In the genomic region with DNA sequence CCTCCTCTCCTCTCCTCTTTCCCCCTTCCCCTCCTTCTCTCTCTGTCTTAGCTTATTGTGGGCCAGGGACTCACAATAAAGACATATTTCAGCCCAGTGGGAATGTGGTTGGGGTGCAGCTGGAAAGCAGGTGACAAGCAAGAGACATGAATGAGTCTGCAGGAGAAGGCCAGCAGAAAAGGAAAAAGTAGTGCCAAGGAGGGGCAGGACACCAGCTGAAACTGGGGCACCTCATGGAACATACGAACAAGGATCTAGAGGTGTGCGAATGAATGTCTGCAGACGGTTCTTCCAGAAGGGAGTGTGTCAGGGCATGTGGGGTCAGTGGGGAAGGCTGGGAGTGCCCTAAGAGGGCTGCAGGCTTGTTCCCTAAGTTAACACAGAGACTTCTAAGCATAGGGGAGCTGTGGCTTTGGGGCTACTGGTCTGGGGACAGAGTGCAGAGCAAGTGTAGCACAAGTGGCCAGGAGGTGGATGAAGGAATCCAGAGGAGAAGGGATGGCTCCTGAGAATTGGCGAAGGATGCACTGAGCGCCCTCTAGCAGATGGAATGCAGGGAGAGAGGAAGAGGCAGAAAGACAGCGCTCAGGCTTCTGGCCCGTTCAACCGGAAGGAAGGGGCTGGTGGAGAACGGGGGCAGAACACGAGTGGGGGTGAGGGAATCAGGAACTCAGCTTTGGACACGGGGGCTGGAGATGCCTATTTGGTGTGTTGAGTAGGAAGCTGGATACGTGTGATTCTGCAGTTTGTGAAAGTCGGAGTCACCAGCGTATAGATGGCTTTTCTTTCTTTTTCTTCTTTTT, we compare ENCODE assay signal across 8 mouse cellular contexts. TPM values are rescaled to one million over a fixed set of nuclear protein-coding genes. Genes with fewer than 3 reads are reported as not detected.
DNase-seq lines count a peak whose midpoint lies in the region; ATAC-seq lines count a peak whose summit lies in the region.

No protein-coding gene starts in this region.

- no peaks in the 10 kb centered on the region for H3K27me3 ChIP-seq in embryonic facial prominence, embryonic 11.5 days (ENCODE audit: control insufficient read depth, insufficient read depth, low read length)
- H3K27me3 ChIP-seq in embryonic facial prominence, embryonic 10.5 days (replicated peaks; ENCODE audit: low read depth, poor library complexity, severe bottlenecking), result no peaks in the 10 kb centered on the region
- no peaks in the 10 kb centered on the region for H3K27me3 ChIP-seq in neural tube, embryonic 11.5 days (ENCODE audit: control insufficient read depth, insufficient read depth, low read length)
- peaks cover 3% of the 10 kb centered on the region; the same call in 1 of the 2 replicates for H3K27me3 ChIP-seq in heart, embryonic 11.5 days (ENCODE audit: control insufficient read depth, insufficient read depth, low read length)
- H3K27me3 ChIP-seq in liver, embryonic 12.5 days (replicated peaks), result peaks cover 39% of the 10 kb centered on the region

- WGBS in embryonic facial prominence, embryonic 11.5 days, result 42% methylated on average over 14 of the region's 14 CpGs
- WGBS in embryonic facial prominence, embryonic 10.5 days, result 46% methylated on average over 14 of the region's 14 CpGs
- WGBS in neural tube, embryonic 11.5 days, result 49% methylated on average over 14 of the region's 14 CpGs
- WGBS in heart, embryonic 11.5 days (ENCODE audit: insufficient replicate concordance), result 48% methylated on average over 14 of the region's 14 CpGs
- 34% methylated on average over 14 of the region's 14 CpGs for WGBS in liver, embryonic 12.5 days (ENCODE audit: insufficient replicate concordance)

- no peak overlapping the region for H3K9ac ChIP-seq in embryonic facial prominence, embryonic 11.5 days (replicated peaks; ENCODE audit: low read length)
- no peak overlapping the region for H3K9ac ChIP-seq in neural tube, embryonic 11.5 days (ENCODE audit: low read length)
- no peak overlapping the region for H3K9ac ChIP-seq in heart, embryonic 11.5 days (ENCODE audit: low read depth, low read length)
- H3K9ac ChIP-seq in liver, embryonic 12.5 days, result no peak overlapping the region

- H3K4me1 ChIP-seq in embryonic facial prominence, embryonic 11.5 days (ENCODE audit: control insufficient read depth, insufficient read depth, low read length), result no peaks in the 10 kb centered on the region
- H3K4me1 ChIP-seq in embryonic facial prominence, embryonic 10.5 days, result peaks cover 9% of the 10 kb centered on the region
- no peaks in the 10 kb centered on the region for H3K4me1 ChIP-seq in neural tube, embryonic 11.5 days (ENCODE audit: control insufficient read depth, insufficient read depth, low read length)
- peaks cover 23% of the 10 kb centered on the region for H3K4me1 ChIP-seq in heart, embryonic 11.5 days (ENCODE audit: control insufficient read depth, insufficient read depth, low read length)
- H3K4me1 ChIP-seq in liver, embryonic 12.5 days, result peaks cover 38% of the 10 kb centered on the region

- H3K27ac ChIP-seq in embryonic facial prominence, embryonic 11.5 days (replicated peaks; ENCODE audit: low read depth, low read length), result no peak overlapping the region
- H3K27ac ChIP-seq in embryonic facial prominence, embryonic 10.5 days (replicated peaks), result no peak overlapping the region
- H3K27ac ChIP-seq in neural tube, embryonic 11.5 days (ENCODE audit: low read depth, low read length), result no peak overlapping the region
- H3K27ac ChIP-seq in heart, embryonic 11.5 days (ENCODE audit: low read depth, low read length), result no peak overlapping the region
- no peak overlapping the region for H3K27ac ChIP-seq in liver, embryonic 12.5 days

- H3K4me3 ChIP-seq in embryonic facial prominence, embryonic 11.5 days (ENCODE audit: low read depth, low read length), result no peak overlapping the region
- H3K4me3 ChIP-seq in embryonic facial prominence, embryonic 10.5 days, result no peak overlapping the region
- no peak overlapping the region for H3K4me3 ChIP-seq in neural tube, embryonic 11.5 days (ENCODE audit: low read depth, low read length)
- H3K4me3 ChIP-seq in heart, embryonic 11.5 days (ENCODE audit: low read depth, low read length), result no peak overlapping the region
- no peak overlapping the region for H3K4me3 ChIP-seq in liver, embryonic 12.5 days

- no peak for ATAC-seq in embryonic facial prominence, embryonic 11.5 days (replicated peaks; ENCODE audit: insufficient number of reproducible peaks, low FRiP score, low TSS enrichment, low read depth)
- no peak for ATAC-seq in neural tube, embryonic 11.5 days (ENCODE audit: insufficient read depth, low FRiP score, low TSS enrichment)
- ATAC-seq in heart, embryonic 11.5 days (replicated peaks; ENCODE audit: insufficient number of reproducible peaks, low FRiP score, low TSS enrichment), result no peak
- no peak for ATAC-seq in liver, embryonic 12.5 days

- H3K4me2 ChIP-seq in embryonic facial prominence, embryonic 11.5 days (ENCODE audit: low read depth, low read length), result no peak overlapping the region
- no peak overlapping the region for H3K4me2 ChIP-seq in neural tube, embryonic 11.5 days (ENCODE audit: low read depth)
- peak overlapping the region; percentile 29 for H3K4me2 ChIP-seq in heart, embryonic 11.5 days
- H3K4me2 ChIP-seq in liver, embryonic 12.5 days, result peak overlapping the region; percentile 29

- no peaks in the 10 kb centered on the region for H3K9me3 ChIP-seq in embryonic facial prominence, embryonic 11.5 days (replicated peaks; ENCODE audit: control insufficient read depth, low read length)
- H3K9me3 ChIP-seq in embryonic facial prominence, embryonic 10.5 days, result no peaks in the 10 kb centered on the region
- H3K9me3 ChIP-seq in neural tube, embryonic 11.5 days (ENCODE audit: control insufficient read depth, low read length), result no peaks in the 10 kb centered on the region
- H3K9me3 ChIP-seq in heart, embryonic 11.5 days (replicated peaks; ENCODE audit: control insufficient read depth, low read length), result no peaks in the 10 kb centered on the region
- H3K9me3 ChIP-seq in liver, embryonic 12.5 days (replicated peaks), result no peaks in the 10 kb centered on the region

- H3K36me3 ChIP-seq in embryonic facial prominence, embryonic 11.5 days (replicated peaks; ENCODE audit: control insufficient read depth, insufficient read depth, low read depth, low read length), result no peaks in the 10 kb centered on the region
- H3K36me3 ChIP-seq in embryonic facial prominence, embryonic 10.5 days (replicated peaks), result no peaks in the 10 kb centered on the region
- no peaks in the 10 kb centered on the region for H3K36me3 ChIP-seq in neural tube, embryonic 11.5 days (ENCODE audit: control insufficient read depth, insufficient read depth, low read length)
- no peaks in the 10 kb centered on the region for H3K36me3 ChIP-seq in heart, embryonic 11.5 days (ENCODE audit: control insufficient read depth, insufficient read depth, low read length)
- no peaks in the 10 kb centered on the region for H3K36me3 ChIP-seq in liver, embryonic 12.5 days

- peak; percentile 19 for DNase-seq in embryonic facial prominence, embryonic 11.5 days (ENCODE audit: low spot score)
- DNase-seq in embryonic facial prominence, embryonic 10.5 days (ENCODE audit: low spot score), result no peak
- peak; percentile 20 for DNase-seq in neural tube, embryonic 11.5 days (ENCODE audit: low spot score)
- no peak for DNase-seq in neural tube, embryonic 10.5 days (ENCODE audit: extremely low spot score, low spot score)
- peak; percentile 83 for DNase-seq in telencephalon, adult 2 months (ENCODE audit: low read depth, low spot score)
- no peak for DNase-seq in layer of hippocampus, postnatal 36 days

RNA-seq across cellular contexts. Expression of a gene that starts 8.8 kb away (rescaled TPM):
- not detected in 2 replicates for polyA plus RNA-seq in embryonic facial prominence, embryonic 11.5 days (2014; fragmentation: Nextera tagmentation; extraction: Ambion mirVana)
- polyA plus RNA-seq in embryonic facial prominence, embryonic 10.5 days (2016; fragmentation: Nextera tagmentation; extraction: Ambion mirVana), result not detected in 2 replicates
- not detected in 2 replicates for polyA plus RNA-seq in neural tube, embryonic 11.5 days (2014; fragmentation: Nextera tagmentation; extraction: Ambion mirVana)
- 0.69 TPM in 1 of 2 replicates, not detected in the other for polyA plus RNA-seq in heart, embryonic 11.5 days (2014; fragmentation: Nextera tagmentation; extraction: Ambion mirVana)
- 0.36 TPM in 1 of 2 replicates, not detected in the other for polyA plus RNA-seq in liver, embryonic 12.5 days (2016; fragmentation: Nextera tagmentation; extraction: Ambion mirVana)
- 1 to 10 TPM; 3.7 to 4.3 TPM for total RNA-seq in layer of hippocampus, postnatal 36 days (2021)

RNA-seq across cellular contexts. Expression of a gene that starts 29.7 kb away (rescaled TPM):
- polyA plus RNA-seq in embryonic facial prominence, embryonic 11.5 days (2014; fragmentation: Nextera tagmentation; extraction: Ambion mirVana), result 4.6 and 5.6 TPM in 2 replicates
- polyA plus RNA-seq in embryonic facial prominence, embryonic 10.5 days (2016; fragmentation: Nextera tagmentation; extraction: Ambion mirVana), result 4.5 and 5.5 TPM in 2 replicates
- 6.1 and 7.9 TPM in 2 replicates for polyA plus RNA-seq in neural tube, embryonic 11.5 days (2014; fragmentation: Nextera tagmentation; extraction: Ambion mirVana)
- 8.8 and 11.2 TPM in 2 replicates for polyA plus RNA-seq in heart, embryonic 11.5 days (2014; fragmentation: Nextera tagmentation; extraction: Ambion mirVana)
- polyA plus RNA-seq in liver, embryonic 12.5 days (2016; fragmentation: Nextera tagmentation; extraction: Ambion mirVana), result 0.45 and 0.49 TPM in 2 replicates
- 100 to 1,000 TPM; 425 TPM for total RNA-seq in layer of hippocampus, postnatal 36 days (2021)

RNA-seq across cellular contexts. Expression of a gene that starts 36.6 kb away (rescaled TPM):
- polyA plus RNA-seq in embryonic facial prominence, embryonic 11.5 days (2014; fragmentation: Nextera tagmentation; extraction: Ambion mirVana), result 51.9 and 52.8 TPM in 2 replicates
- polyA plus RNA-seq in embryonic facial prominence, embryonic 10.5 days (2016; fragmentation: Nextera tagmentation; extraction: Ambion mirVana), result 48.1 and 49.6 TPM in 2 replicates
- polyA plus RNA-seq in neural tube, embryonic 11.5 days (2014; fragmentation: Nextera tagmentation; extraction: Ambion mirVana), result 54.0 and 59.3 TPM in 2 replicates
- polyA plus RNA-seq in heart, embryonic 11.5 days (2014; fragmentation: Nextera tagmentation; extraction: Ambion mirVana), result 125 and 126 TPM in 2 replicates
- 55.1 and 57.2 TPM in 2 replicates for polyA plus RNA-seq in liver, embryonic 12.5 days (2016; fragmentation: Nextera tagmentation; extraction: Ambion mirVana)
- 10 to 100 TPM; 84.8 to 86.5 TPM for total RNA-seq in layer of hippocampus, postnatal 36 days (2021)

RNA-seq across cellular contexts. Expression of a gene that starts 36.7 kb away (rescaled TPM):
- polyA plus RNA-seq in embryonic facial prominence, embryonic 11.5 days (2014; fragmentation: Nextera tagmentation; extraction: Ambion mirVana), result 123 and 139 TPM in 2 replicates
- 193 and 200 TPM in 2 replicates for polyA plus RNA-seq in embryonic facial prominence, embryonic 10.5 days (2016; fragmentation: Nextera tagmentation; extraction: Ambion mirVana)
- 160 and 168 TPM in 2 replicates for polyA plus RNA-seq in neural tube, embryonic 11.5 days (2014; fragmentation: Nextera tagmentation; extraction: Ambion mirVana)
- polyA plus RNA-seq in heart, embryonic 11.5 days (2014; fragmentation: Nextera tagmentation; extraction: Ambion mirVana), result 97.0 and 97.5 TPM in 2 replicates
- 80.9 and 83.4 TPM in 2 replicates for polyA plus RNA-seq in liver, embryonic 12.5 days (2016; fragmentation: Nextera tagmentation; extraction: Ambion mirVana)
- total RNA-seq in layer of hippocampus, postnatal 36 days (2021), result 10 to 100 TPM; 71.9 to 73.9 TPM

RNA-seq across cellular contexts. Expression of a gene that starts 55.8 kb away (rescaled TPM):
- polyA plus RNA-seq in embryonic facial prominence, embryonic 11.5 days (2014; fragmentation: Nextera tagmentation; extraction: Ambion mirVana), result 169 and 173 TPM in 2 replicates
- polyA plus RNA-seq in embryonic facial prominence, embryonic 10.5 days (2016; fragmentation: Nextera tagmentation; extraction: Ambion mirVana), result 180 and 184 TPM in 2 replicates
- 153 TPM in 2 replicates for polyA plus RNA-seq in neural tube, embryonic 11.5 days (2014; fragmentation: Nextera tagmentation; extraction: Ambion mirVana)
- polyA plus RNA-seq in heart, embryonic 11.5 days (2014; fragmentation: Nextera tagmentation; extraction: Ambion mirVana), result 141 and 143 TPM in 2 replicates
- 107 and 112 TPM in 2 replicates for polyA plus RNA-seq in liver, embryonic 12.5 days (2016; fragmentation: Nextera tagmentation; extraction: Ambion mirVana)
- total RNA-seq in layer of hippocampus, postnatal 36 days (2021), result 10 to 100 TPM; 62.4 to 71.5 TPM

Comparison
In these comparisons a context has a peak if more than half of its experiments do, and no peak if none do; other contexts are left out.
1. DNase-seq: peak in embryonic facial prominence, embryonic 11.5 days (single experiment), neural tube, embryonic 11.5 days (single experiment) and telencephalon, adult 2 months (single experiment); none in embryonic facial prominence, embryonic 10.5 days (single experiment), neural tube, embryonic 10.5 days (single experiment) and layer of hippocampus, postnatal 36 days (0 of 2).
2. H3K4me2 ChIP-seq: peak in heart, embryonic 11.5 days (single experiment) and liver, embryonic 12.5 days (single experiment); none in embryonic facial prominence, embryonic 11.5 days (single experiment) and neural tube, embryonic 11.5 days (single experiment).